Mouse (Mus musculus) left cerebral cortex, adult 2 months (tissue): Measurements from ENCODE around the gene Ppp1r27. TPM values are rescaled to one million over a fixed set of nuclear protein-coding genes. Genes with fewer than 3 reads are reported as not detected.

Source experiments
- DNase-seq, 2 experiments: peaks; one replicate each; pipeline ENCODE4 v3.0.0; 2021 to 2022; ENCODE audit warnings: low spot score in 2 of 2, mixed read lengths in 1 of 2; ENCODE audit errors: extremely low spot score in 1 of 2
- H3K27ac ChIP-seq: fragments of 200-600 bp; 2 replicates; pipeline ENCODE4 v1.8.1; 2022
- H3K4me3 ChIP-seq: fragments of 200-600 bp; 2 replicates; pipeline ENCODE4 v1.8.1; 2022
- CTCF ChIP-seq: fragments of 200-600 bp; IDR thresholded peaks from 2 replicates; pipeline ENCODE4 v1.8.1; 2022; ENCODE audit warnings: antibody characterized with exemption, mild to moderate bottlenecking, moderate library complexity
- intact Hi-C: fragments of 180-260 bp; cut with DNase I; formaldehyde crosslinking; loops from one replicate; pipeline ENCODE4 v1.15.1; 2025
- total RNA-seq, 2 experiments: library from RNA; stranded (reverse); gene quantifications; 2 replicates each; pipeline ENCODE4 v1.2.3; 2021

The Ppp1r27 gene
- total RNA-seq, 2 experiments from 2014 or later = not detected

GRCm38 (mm10) chr11:120538955-120539284 lies 12.0 kb downstream of the Ppp1r27 start:
- intact Hi-C loops = no loop called here
- no peak for TF ChIP-seq CTCF
- no peak overlapping the region for H3K27ac ChIP-seq

GRCm38 (mm10) chr11:120538485-120538884 lies 12.4 kb downstream of the Ppp1r27 start:
- no peak overlapping the region for H3K4me3 ChIP-seq
- no peak for TF ChIP-seq CTCF
- H3K27ac ChIP-seq = no peak overlapping the region
- intact Hi-C loops = no loop called here
- no peak for DNase-seq

More at GRCm38 (mm10) chr11:120538955-120539284, 12.0 kb downstream of the Ppp1r27 start:
- no peak for DNase-seq
- no peak overlapping the region for H3K4me3 ChIP-seq

- Histone ChIP-seq H3K27ac (no peak overlapping the region), H3K4me3 (no peak overlapping the region)
- no peak for TF ChIP-seq CTCF
- no peak for DNase-seq
- intact Hi-C loops = no loop called here
Observed at GRCm38 (mm10) chr11:120535804-120536203, 15.1 kb downstream of the Ppp1r27 start.

- Histone ChIP-seq H3K4me3 (no peak overlapping the region), H3K27ac (no peak overlapping the region)
- intact Hi-C loops = no loop called here
- no peak for DNase-seq
- no peak for TF ChIP-seq CTCF
Observed at GRCm38 (mm10) chr11:120535145-120535544, 15.8 kb downstream of the Ppp1r27 start.

- no peak for TF ChIP-seq CTCF
- DNase-seq = no peak
- Histone ChIP-seq H3K27ac (no peak overlapping the region), H3K4me3 (no peak overlapping the region)
- intact Hi-C loops = no loop called here
Observed at GRCm38 (mm10) chr11:120534093-120534492, 16.8 kb downstream of the Ppp1r27 start.

- no peak for DNase-seq
- TF ChIP-seq CTCF = no peak
- intact Hi-C loops = no loop called here
- Histone ChIP-seq H3K27ac (no peak overlapping the region), H3K4me3 (no peak overlapping the region)
Observed at GRCm38 (mm10) chr11:120531646-120532045, 19.3 kb downstream of the Ppp1r27 start.

GRCm38 (mm10) chr11:120530085-120530964 lies 20.6 kb downstream of the Ppp1r27 start, which contains the start of gene Gcgr:
TSS of gene Gcgr (plus strand) at chr11:120530699.
- no peak within 1 kb of the TSS for H3K27ac ChIP-seq
- H3K4me3 ChIP-seq = peak within 1 kb of the TSS; percentile 19
- TF ChIP-seq CTCF = no peak
- intact Hi-C loops = no loop called here
- no peak for DNase-seq

- DNase-seq = no peak
- Histone ChIP-seq H3K4me3 (no peak overlapping the region), H3K27ac (no peak overlapping the region)
- TF ChIP-seq CTCF = no peak
- intact Hi-C loops = no loop called here
Observed at GRCm38 (mm10) chr11:120528903-120529302, 22.0 kb downstream of the Ppp1r27 start.

GRCm38 (mm10) chr11:120527690-120528354 lies 23.1 kb downstream of the Ppp1r27 start:
- Histone ChIP-seq H3K27ac (no peak overlapping the region), H3K4me3 (no peak overlapping the region)
- intact Hi-C loops = no loop called here
- no peak for TF ChIP-seq CTCF
- DNase-seq = no peak

GRCm38 (mm10) chr11:120525959-120526358 lies 25.0 kb downstream of the Ppp1r27 start:
- intact Hi-C loops = no loop called here
- no peak overlapping the region for H3K27ac ChIP-seq
- no peak for TF ChIP-seq CTCF
- no peak overlapping the region for H3K4me3 ChIP-seq
- DNase-seq = no peak

- Histone ChIP-seq H3K4me3 (no peak overlapping the region), H3K27ac (no peak overlapping the region)
- no peak for TF ChIP-seq CTCF
- intact Hi-C loops = no loop called here
- no peak for DNase-seq
Observed at GRCm38 (mm10) chr11:120522581-120522980, 28.4 kb downstream of the Ppp1r27 start.

GRCm38 (mm10) chr11:120520967-120521540 lies 29.9 kb downstream of the Ppp1r27 start:
- TF ChIP-seq CTCF = no peak
- no peak overlapping the region for H3K27ac ChIP-seq
- no peak for DNase-seq
- intact Hi-C loops = no loop called here
- no peak overlapping the region for H3K4me3 ChIP-seq
